Mouse (Mus musculus): ENCODE results near the gene Fam171a2. TPM values are rescaled to one million over a fixed set of nuclear protein-coding genes. Genes with fewer than 3 reads are reported as not detected.

Gene Fam171a2
- total RNA-seq (2023), result 0.18 TPM

GRCm38 (mm10) chr11:102447497-102447896, at the start of gene Fam171a2:
TSS of gene Fam171a2 (minus strand) at chr11:102447682.

DNA sequence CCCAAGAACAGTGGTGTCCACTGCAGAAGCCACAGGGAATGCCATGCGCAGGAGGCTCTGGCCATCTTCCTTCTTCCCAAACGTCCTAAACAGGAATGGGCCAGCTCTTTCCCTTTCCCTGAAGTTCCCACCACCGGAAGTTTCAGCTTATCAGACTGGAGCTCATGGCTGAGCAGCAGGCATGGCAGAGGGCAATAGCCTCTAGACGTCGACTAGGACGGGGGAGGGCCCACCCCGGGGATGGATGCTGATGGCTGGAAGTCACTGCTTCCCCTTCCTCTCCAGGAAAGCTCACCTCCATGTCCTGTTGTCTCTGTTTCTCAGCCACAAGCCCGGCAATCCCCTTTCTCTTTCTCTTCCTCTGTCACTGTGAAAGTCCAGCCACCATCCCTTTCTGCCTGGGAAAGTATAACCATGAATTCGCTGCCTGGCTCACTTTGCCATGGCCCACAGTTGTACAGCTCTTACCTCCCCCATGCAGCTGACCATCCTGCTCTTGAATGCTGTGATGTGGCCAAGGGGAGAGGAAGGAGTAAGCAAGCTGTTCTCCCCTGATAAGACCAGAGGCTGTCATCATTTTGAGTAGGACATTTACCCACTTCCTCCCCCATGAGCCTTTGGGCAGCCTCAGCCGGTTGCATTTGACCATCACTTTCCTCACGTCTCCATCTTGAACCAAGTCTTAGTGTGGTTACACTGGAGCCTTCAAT, 22.3 kb upstream of the Fam171a2 start, which contains the start of gene Itga2b:
Gene Itga2b, minus strand, starts transcription at position 475 of the 710 bp plus-strand sequence.

DNA sequence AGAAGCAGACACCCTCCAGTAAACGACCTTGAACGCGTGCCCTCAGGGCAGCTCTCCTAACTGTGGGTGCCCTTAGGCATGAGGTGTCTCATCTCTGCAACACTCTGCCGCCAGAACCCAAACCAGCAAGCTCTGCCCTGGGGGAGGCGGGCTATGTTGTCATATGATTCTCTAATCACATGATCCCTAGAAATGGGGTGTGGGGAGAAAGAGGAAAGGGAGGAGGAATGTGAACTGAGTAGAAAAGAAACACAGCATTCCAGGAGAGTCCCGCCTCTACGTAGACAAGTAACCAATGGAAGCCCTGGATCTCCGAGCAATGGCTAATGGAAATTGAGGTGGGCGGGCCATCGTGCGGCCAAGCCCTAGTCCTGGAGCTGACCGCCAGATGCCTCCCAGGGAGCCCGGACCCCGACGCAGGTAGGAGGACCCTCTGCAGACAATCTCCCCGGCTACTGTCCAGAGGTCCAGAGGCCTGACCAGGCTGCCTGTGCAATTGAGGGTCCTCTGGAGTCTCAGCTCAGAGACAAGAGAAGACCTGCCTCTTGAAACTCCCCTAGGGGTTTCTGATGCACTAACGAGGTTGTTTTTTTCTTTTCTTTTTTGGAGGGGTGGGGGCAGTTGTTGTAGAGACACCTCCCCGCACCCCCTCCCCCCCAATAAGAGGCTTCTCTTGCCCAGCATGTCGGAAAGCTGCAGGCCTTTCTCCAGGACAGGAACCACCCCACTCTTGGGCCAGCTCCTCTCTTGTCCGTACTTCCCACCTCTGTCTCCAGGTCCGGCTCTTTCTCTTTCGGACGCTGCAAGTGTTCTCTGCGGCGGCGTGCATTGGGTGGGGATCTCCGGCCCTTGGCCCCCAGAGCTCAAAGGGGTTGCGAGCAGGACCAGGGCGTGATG, 17.1 kb downstream of the Fam171a2 start, which contains the start of gene Grn:
Gene Grn, plus strand, starts transcription at position 195 of the 897 bp plus-strand sequence.

GRCm38 (mm10) chr11:102407834-102408215, 39.7 kb downstream of the Fam171a2 start, which contains the start of gene Slc25a39:
TSS of gene Slc25a39 (minus strand) at chr11:102407946.

GRCm38 (mm10) chr11:102393238-102393634, 54.2 kb downstream of the Fam171a2 start, which contains the start of gene Rundc3a:
TSS of gene Rundc3a (plus strand) at chr11:102393403.

Other genes with a start within 250 kb of the Fam171a2 start
- gene Hdac5, start 217.5 kb downstream of the Fam171a2 start, total RNA-seq (2023), result 147 TPM
- not detected for gene BC030867, start 198.8 kb downstream of the Fam171a2 start, total RNA-seq (2023)
- not detected for gene Asb16, start 178.9 kb downstream of the Fam171a2 start, total RNA-seq (2023)
- gene Tmub2, start 162.8 kb downstream of the Fam171a2 start, total RNA-seq (2023), result 36.2 TPM
- gene Atxn7l3, start 151.1 kb downstream of the Fam171a2 start, total RNA-seq (2023), result 80.0 TPM
- gene Ubtf, start 127.9 kb downstream of the Fam171a2 start, total RNA-seq (2023), result 126 TPM
- gene Slc4a1, start 81.5 kb downstream of the Fam171a2 start, total RNA-seq (2023), result 0.74 TPM
- 4.7 TPM for gene Rundc3a, start 54.3 kb downstream of the Fam171a2 start, total RNA-seq (2023)
- 37.5 TPM for gene Slc25a39, start 39.7 kb downstream of the Fam171a2 start, total RNA-seq (2023)
- 16.7 TPM for gene Grn, start 17.4 kb downstream of the Fam171a2 start, total RNA-seq (2023)
- gene Itga2b, start 22.4 kb upstream of the Fam171a2 start, total RNA-seq (2023), result 20.9 TPM
- gene Gpatch8, start 108.7 kb upstream of the Fam171a2 start, total RNA-seq (2023), result 58.4 TPM
- not detected for gene Gm11627, start 131.8 kb upstream of the Fam171a2 start, total RNA-seq (2023)
- gene Fzd2, start 156.7 kb upstream of the Fam171a2 start, total RNA-seq (2023), result not detected
- gene Meioc, start 216.0 kb upstream of the Fam171a2 start, total RNA-seq (2023), result not detected

Measured in CD4-positive naive resting alpha-beta T cell, adult 57 days (primary cell).